Mouse (Mus musculus): ENCODE measurements around the gene Prdm2. TPM values are rescaled to one million over a fixed set of nuclear protein-coding genes. Genes with fewer than 3 reads are reported as not detected.

Prdm2 gene
- 17.2 TPM for polyA plus RNA-seq (2014; fragmentation: Illumina TruSeq; extraction: RNeasy Lipid Tissue Mini Kit (QIAGEN cat#74804); ENCODE audit: low read depth, low replicate concordance)

GRCm38 (mm10) chr4:143212341-143213174, at the start of gene Prdm2:
Gene Prdm2 (minus strand): TSS chr4:143212995.

Other genes with a start within 250 kb of the Prdm2 start
- 15.0 TPM for gene Pdpn, start 86.6 kb upstream of the Prdm2 start, polyA plus RNA-seq (2014; fragmentation: Illumina TruSeq; extraction: RNeasy Lipid Tissue Mini Kit (QIAGEN cat#74804); ENCODE audit: low read depth, low replicate concordance)
- not detected for gene Lrrc38, start 136.8 kb upstream of the Prdm2 start, polyA plus RNA-seq (2014; fragmentation: Illumina TruSeq; extraction: RNeasy Lipid Tissue Mini Kit (QIAGEN cat#74804); ENCODE audit: low read depth, low replicate concordance)
- not detected for gene Pramel1, start 181.4 kb upstream of the Prdm2 start, polyA plus RNA-seq (2014; fragmentation: Illumina TruSeq; extraction: RNeasy Lipid Tissue Mini Kit (QIAGEN cat#74804); ENCODE audit: low read depth, low replicate concordance)
- 16.9 TPM for gene Pramef8, start 199.4 kb upstream of the Prdm2 start, polyA plus RNA-seq (2014; fragmentation: Illumina TruSeq; extraction: RNeasy Lipid Tissue Mini Kit (QIAGEN cat#74804); ENCODE audit: low read depth, low replicate concordance)
- gene Oog4, start 237.3 kb upstream of the Prdm2 start, polyA plus RNA-seq (2014; fragmentation: Illumina TruSeq; extraction: RNeasy Lipid Tissue Mini Kit (QIAGEN cat#74804); ENCODE audit: low read depth, low replicate concordance), result not detected